Mouse (Mus musculus): ENCODE data around the gene Dcaf15. TPM values are rescaled to one million over a fixed set of nuclear protein-coding genes. Genes with fewer than 3 reads are reported as not detected.
A peak's percentile ranks its signal among the peaks of the same experiment; 100 is the strongest.

Gene Dcaf15
- polyA plus RNA-seq, 1 experiment from 2014 or later = 8.8 TPM

- Histone ChIP-seq H3K27me3 (replicated peaks; ENCODE audit: control insufficient read depth, insufficient read depth, low read length) (no peaks in the 10 kb centered on the region), H3K27ac (ENCODE audit: low read length) (peak overlapping the region; percentile 82), H3K4me1 (ENCODE audit: control insufficient read depth, insufficient read depth, low read length) (peaks cover 19% of the 10 kb centered on the region), H3K9me3 (ENCODE audit: control insufficient read depth, low read length) (no peaks in the 10 kb centered on the region), H3K4me3 (ENCODE audit: low read length) (peak overlapping the region; percentile 73), H3K9ac (ENCODE audit: low read depth, low read length) (peak overlapping the region; percentile 91), H3K36me3 (ENCODE audit: control insufficient read depth, insufficient read depth, low read length) (peaks cover 6% of the 10 kb centered on the region; the same call in 1 of the 2 replicates), H3K4me2 (ENCODE audit: low read depth, low read length) (peak overlapping the region; percentile 72)
- WGBS = under 1% methylated on average over 23 of the region's 29 CpGs
- ATAC-seq = peak; percentile 77
Measured at GRCm38 (mm10) chr8:84104221-84104620, 347 bp downstream of the Dcaf15 start.

DNA sequence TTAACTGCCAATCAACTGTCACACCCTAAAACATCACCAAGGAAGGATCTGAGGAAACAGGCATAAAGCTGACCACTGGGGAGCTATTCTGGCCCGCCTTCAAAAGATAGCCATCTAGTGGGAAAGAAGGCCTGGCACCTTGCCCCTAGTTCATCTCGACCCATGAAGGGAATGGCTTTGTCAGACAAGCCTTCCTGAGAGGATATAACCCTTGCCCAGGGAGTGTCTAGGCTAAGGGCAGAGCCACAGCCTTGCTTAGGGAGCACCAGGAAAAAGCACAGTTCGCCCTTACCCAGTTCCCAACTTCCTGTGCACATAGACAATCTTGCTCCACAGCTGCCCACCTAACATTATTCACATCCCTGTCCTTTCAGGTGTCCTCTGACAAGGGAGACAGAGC lies 967 bp downstream of the Dcaf15 start:
- ATAC-seq = peak; percentile 29
- Histone ChIP-seq H3K27ac (ENCODE audit: low read length) (peak overlapping the region; percentile 72), H3K9me3 (ENCODE audit: control insufficient read depth, low read length) (no peaks in the 10 kb centered on the region), H3K4me1 (ENCODE audit: control insufficient read depth, insufficient read depth, low read length) (peaks cover 19% of the 10 kb centered on the region), H3K4me2 (ENCODE audit: low read depth, low read length) (peak overlapping the region; percentile 72), H3K4me3 (ENCODE audit: low read length) (peak overlapping the region; percentile 73), H3K27me3 (replicated peaks; ENCODE audit: control insufficient read depth, insufficient read depth, low read length) (no peaks in the 10 kb centered on the region), H3K36me3 (ENCODE audit: control insufficient read depth, insufficient read depth, low read length) (peaks cover 10% of the 10 kb centered on the region; the same call in 1 of the 2 replicates), H3K9ac (ENCODE audit: low read depth, low read length) (peak overlapping the region; percentile 91)
- WGBS = 42% methylated on average over 3 of the region's 3 CpGs

DNA sequence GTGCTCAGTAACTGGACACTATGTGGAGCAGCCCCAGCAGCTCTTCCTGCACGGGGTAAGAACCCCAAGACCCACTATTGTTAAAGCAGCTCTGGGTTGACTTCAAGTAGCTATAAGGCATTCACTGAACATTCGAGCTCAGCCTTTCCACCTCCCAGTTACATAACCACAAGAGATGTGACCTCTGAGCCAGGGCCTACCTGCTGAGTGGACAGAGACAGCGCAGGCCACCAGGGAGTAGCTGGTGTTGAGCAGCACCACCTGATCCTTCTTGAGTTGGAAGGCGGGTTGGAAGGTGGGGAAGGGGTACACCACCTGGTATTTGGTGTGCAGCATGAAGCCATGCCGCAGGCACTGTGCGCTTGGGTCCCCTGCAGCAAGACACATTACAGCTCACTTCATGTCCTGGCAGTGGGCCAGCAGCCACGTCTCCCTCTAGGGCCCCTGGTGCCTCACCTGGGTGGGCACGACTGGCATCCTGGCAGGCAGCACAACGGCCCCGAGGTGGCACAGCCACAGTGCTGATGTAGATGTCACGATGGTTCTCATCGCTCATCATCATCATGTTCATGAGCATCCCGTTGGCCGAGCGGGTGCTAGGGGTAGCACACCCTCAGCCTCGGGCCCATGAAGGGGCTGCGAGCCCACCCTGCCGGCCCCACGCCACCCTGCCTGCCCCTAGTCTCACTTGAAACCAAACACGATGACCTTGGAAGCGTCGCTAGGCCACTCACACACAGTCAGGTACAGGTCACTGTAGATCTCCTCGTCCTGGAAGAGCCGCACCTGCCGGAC lies 2.9 kb downstream of the Dcaf15 start:
- Histone ChIP-seq H3K4me2 (ENCODE audit: low read depth, low read length) (no peak overlapping the region), H3K9me3 (ENCODE audit: control insufficient read depth, low read length) (no peaks in the 10 kb centered on the region), H3K9ac (ENCODE audit: low read depth, low read length) (no peak overlapping the region), H3K4me1 (ENCODE audit: control insufficient read depth, insufficient read depth, low read length) (peaks cover 19% of the 10 kb centered on the region), H3K27ac (ENCODE audit: low read length) (no peak overlapping the region), H3K4me3 (ENCODE audit: low read length) (no peak overlapping the region), H3K36me3 (ENCODE audit: control insufficient read depth, insufficient read depth, low read length) (peaks cover 28% of the 10 kb centered on the region), H3K27me3 (replicated peaks; ENCODE audit: control insufficient read depth, insufficient read depth, low read length) (no peaks in the 10 kb centered on the region)
- WGBS = 90% methylated on average over 25 of the region's 25 CpGs
- no peak for ATAC-seq

DNA sequence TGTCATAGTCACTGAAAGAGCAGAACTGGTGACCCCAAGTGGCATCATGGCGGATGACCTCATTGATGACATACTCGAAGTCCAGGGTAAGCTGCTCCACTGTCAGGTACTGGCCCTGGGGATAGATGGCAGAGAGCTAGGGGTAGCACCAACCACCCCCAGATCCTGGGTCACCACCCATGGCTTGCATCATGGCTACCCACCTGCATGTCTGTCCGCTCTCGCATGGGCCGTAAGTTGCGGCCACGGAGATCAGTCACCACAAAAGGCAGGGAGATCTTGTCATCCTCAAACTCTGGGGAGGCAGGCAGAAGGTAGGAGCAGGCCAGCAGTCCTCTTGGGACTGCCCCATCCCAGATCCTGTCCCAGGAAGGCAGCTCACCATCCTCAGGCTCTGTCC lies 6.2 kb downstream of the Dcaf15 start:
- H3K27ac ChIP-seq (ENCODE audit: low read length) = no peak overlapping the region
- ATAC-seq = no peak
- H3K4me1 ChIP-seq (ENCODE audit: control insufficient read depth, insufficient read depth, low read length) = peaks cover 9% of the 10 kb centered on the region
- no peaks in the 10 kb centered on the region for H3K9me3 ChIP-seq (ENCODE audit: control insufficient read depth, low read length)
- H3K27me3 ChIP-seq (replicated peaks; ENCODE audit: control insufficient read depth, insufficient read depth, low read length) = no peaks in the 10 kb centered on the region
- no peak overlapping the region for H3K4me2 ChIP-seq (ENCODE audit: low read depth, low read length)
- H3K9ac ChIP-seq (ENCODE audit: low read depth, low read length) = no peak overlapping the region
- 96% methylated on average over 7 of the region's 7 CpGs for WGBS
- H3K36me3 ChIP-seq (ENCODE audit: control insufficient read depth, insufficient read depth, low read length) = peaks cover 42% of the 10 kb centered on the region
- no peak overlapping the region for H3K4me3 ChIP-seq (ENCODE audit: low read length)

GRCm38 (mm10) chr8:84096061-84096460 lies 8.5 kb downstream of the Dcaf15 start:
- WGBS = 68% methylated on average over 8 of the region's 8 CpGs
- peaks cover 43% of the 10 kb centered on the region for H3K36me3 ChIP-seq (ENCODE audit: control insufficient read depth, insufficient read depth, low read length)
- no peak overlapping the region for H3K4me2 ChIP-seq (ENCODE audit: low read depth, low read length)
- no peaks in the 10 kb centered on the region for H3K9me3 ChIP-seq (ENCODE audit: control insufficient read depth, low read length)
- H3K27ac ChIP-seq (ENCODE audit: low read length) = no peak overlapping the region
- H3K4me3 ChIP-seq (ENCODE audit: low read length) = no peak overlapping the region
- no peak for ATAC-seq
- no peaks in the 10 kb centered on the region for H3K27me3 ChIP-seq (replicated peaks; ENCODE audit: control insufficient read depth, insufficient read depth, low read length)
- H3K4me1 ChIP-seq (ENCODE audit: control insufficient read depth, insufficient read depth, low read length) = no peaks in the 10 kb centered on the region
- no peak overlapping the region for H3K9ac ChIP-seq (ENCODE audit: low read depth, low read length)

- H3K4me1 ChIP-seq (ENCODE audit: control insufficient read depth, insufficient read depth, low read length) = no peaks in the 10 kb centered on the region
- H3K36me3 ChIP-seq (ENCODE audit: control insufficient read depth, insufficient read depth, low read length) = peaks cover 21% of the 10 kb centered on the region
- ATAC-seq = no peak
- no peak overlapping the region for H3K27ac ChIP-seq (ENCODE audit: low read length)
- no peak overlapping the region for H3K9ac ChIP-seq (ENCODE audit: low read depth, low read length)
- H3K4me2 ChIP-seq (ENCODE audit: low read depth, low read length) = no peak overlapping the region
- no peak overlapping the region for H3K4me3 ChIP-seq (ENCODE audit: low read length)
- 92% methylated on average over 8 of the region's 8 CpGs for WGBS
- no peaks in the 10 kb centered on the region for H3K27me3 ChIP-seq (replicated peaks; ENCODE audit: control insufficient read depth, insufficient read depth, low read length)
- H3K9me3 ChIP-seq (ENCODE audit: control insufficient read depth, low read length) = no peaks in the 10 kb centered on the region
Measured at GRCm38 (mm10) chr8:84090585-84090984, 14.0 kb downstream of the Dcaf15 start.

GRCm38 (mm10) chr8:84089277-84089676 lies 15.3 kb downstream of the Dcaf15 start:
- 67% methylated on average over 9 of the region's 9 CpGs for WGBS
- ATAC-seq = no peak
- peaks cover 14% of the 10 kb centered on the region; the same call in 1 of the 2 replicates for H3K36me3 ChIP-seq (ENCODE audit: control insufficient read depth, insufficient read depth, low read length)

GRCm38 (mm10) chr8:84087821-84088220 lies 16.7 kb downstream of the Dcaf15 start:
- H3K4me1 ChIP-seq (ENCODE audit: control insufficient read depth, insufficient read depth, low read length) = no peaks in the 10 kb centered on the region
- H3K9ac ChIP-seq (ENCODE audit: low read depth, low read length) = no peak overlapping the region
- no peak overlapping the region for H3K4me3 ChIP-seq (ENCODE audit: low read length)
- no peak overlapping the region for H3K27ac ChIP-seq (ENCODE audit: low read length)
- no peak overlapping the region for H3K4me2 ChIP-seq (ENCODE audit: low read depth, low read length)
- no peaks in the 10 kb centered on the region for H3K27me3 ChIP-seq (replicated peaks; ENCODE audit: control insufficient read depth, insufficient read depth, low read length)
- no peak for ATAC-seq
- WGBS = 96% methylated on average over 14 of the region's 14 CpGs
- H3K9me3 ChIP-seq (ENCODE audit: control insufficient read depth, low read length) = no peaks in the 10 kb centered on the region
- peaks cover 11% of the 10 kb centered on the region; the same call in 1 of the 2 replicates for H3K36me3 ChIP-seq (ENCODE audit: control insufficient read depth, insufficient read depth, low read length)

More at GRCm38 (mm10) chr8:84089277-84089676, 15.3 kb downstream of the Dcaf15 start:
- no peaks in the 10 kb centered on the region for H3K9me3 ChIP-seq (ENCODE audit: control insufficient read depth, low read length)
- H3K27me3 ChIP-seq (replicated peaks; ENCODE audit: control insufficient read depth, insufficient read depth, low read length) = no peaks in the 10 kb centered on the region
- H3K4me2 ChIP-seq (ENCODE audit: low read depth, low read length) = no peak overlapping the region
- H3K27ac ChIP-seq (ENCODE audit: low read length) = no peak overlapping the region
- H3K4me3 ChIP-seq (ENCODE audit: low read length) = no peak overlapping the region
- no peak overlapping the region for H3K9ac ChIP-seq (ENCODE audit: low read depth, low read length)
- H3K4me1 ChIP-seq (ENCODE audit: control insufficient read depth, insufficient read depth, low read length) = no peaks in the 10 kb centered on the region

GRCm38 (mm10) chr8:84087156-84087555 lies 17.4 kb downstream of the Dcaf15 start:
- no peak for ATAC-seq
- Histone ChIP-seq H3K9me3 (ENCODE audit: control insufficient read depth, low read length) (no peaks in the 10 kb centered on the region), H3K4me3 (ENCODE audit: low read length) (no peak overlapping the region), H3K36me3 (ENCODE audit: control insufficient read depth, insufficient read depth, low read length) (peaks cover 18% of the 10 kb centered on the region), H3K27me3 (replicated peaks; ENCODE audit: control insufficient read depth, insufficient read depth, low read length) (no peaks in the 10 kb centered on the region), H3K27ac (ENCODE audit: low read length) (no peak overlapping the region), H3K9ac (ENCODE audit: low read depth, low read length) (no peak overlapping the region), H3K4me1 (ENCODE audit: control insufficient read depth, insufficient read depth, low read length) (no peaks in the 10 kb centered on the region), H3K4me2 (ENCODE audit: low read depth, low read length) (no peak overlapping the region)
- 83% methylated on average over 7 of the region's 7 CpGs for WGBS

All from intestine, embryonic 16.5 days (tissue).